Mouse (Mus musculus): ENCODE measurements around the gene Cx3cr1. TPM values are rescaled to one million over a fixed set of nuclear protein-coding genes. Genes with fewer than 3 reads are reported as not detected.

The Cx3cr1 gene
- polyA plus RNA-seq (2017; shearing (Covaris generic)): not detected

DNA sequence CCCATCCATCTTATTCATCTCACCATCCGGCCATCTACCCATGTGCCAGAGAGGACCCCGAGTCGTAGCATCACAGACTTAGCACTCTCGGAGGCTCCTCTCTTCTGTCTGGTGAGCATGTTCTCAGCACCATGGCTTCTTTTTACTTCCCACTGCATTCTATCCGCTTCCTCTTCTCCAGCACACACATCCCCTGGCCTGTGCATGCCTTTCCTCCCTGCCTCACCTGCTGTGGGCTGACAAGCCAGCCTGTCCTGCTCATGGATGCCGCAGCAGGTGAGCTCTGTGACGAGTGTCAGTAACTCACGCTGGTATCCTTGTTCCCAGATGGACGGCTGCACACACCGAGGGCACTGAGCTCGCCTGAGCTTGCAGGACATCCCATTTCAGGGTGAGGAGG is at the start of gene Cx3cr1:
Gene Cx3cr1 (minus strand): TSS at position 101 of the 400 bp plus-strand sequence.

DNA sequence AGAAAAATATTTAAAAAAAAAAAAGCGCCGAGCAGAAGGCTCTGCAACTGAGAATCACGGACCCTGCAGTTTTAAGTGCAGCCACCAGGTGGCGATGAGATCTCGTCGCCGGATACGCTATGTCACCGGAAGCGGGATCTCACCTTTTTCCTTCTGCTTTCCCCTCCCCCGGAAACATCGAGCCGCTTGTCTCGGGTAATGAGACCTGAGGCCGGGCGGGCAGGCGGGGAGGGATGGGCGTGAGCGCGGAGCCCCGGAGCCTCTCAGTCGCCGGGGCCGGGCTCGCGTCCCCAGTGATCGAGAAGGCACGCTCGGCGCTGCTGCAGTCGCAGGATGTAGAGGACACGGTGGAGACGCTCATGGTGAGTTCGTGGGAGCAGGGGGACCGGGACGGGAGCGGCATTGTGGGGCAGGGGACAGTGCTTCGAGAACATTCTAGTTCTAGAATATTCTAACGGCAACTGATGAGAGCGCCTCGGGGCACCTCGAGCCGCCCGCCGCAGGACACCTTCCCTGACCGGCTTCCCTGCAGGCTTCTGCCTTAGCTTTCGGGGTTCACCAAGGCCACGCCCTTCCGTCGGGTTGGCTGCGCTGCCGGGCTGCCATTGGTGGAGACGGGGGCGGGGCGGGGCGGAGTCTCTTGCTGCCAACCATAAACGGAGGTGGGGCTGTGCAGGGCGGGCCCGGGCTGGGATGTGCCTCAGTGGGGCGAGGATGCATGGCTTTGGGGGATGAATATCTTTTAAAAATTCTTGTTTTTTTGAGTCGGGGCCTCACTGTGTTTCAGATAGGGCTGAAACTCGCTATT is 40.7 kb upstream of the Cx3cr1 start, which contains the start of gene Slc25a38:
Gene Slc25a38 (plus strand): TSS at position 164 of the 808 bp plus-strand sequence.

GRCm38 (mm10) chr9:120091696-120092238 is 22.1 kb upstream of the Cx3cr1 start, which contains the start of gene Ccr8:
TSS of gene Ccr8 (plus strand) at chr9:120092114.

GRCm38 (mm10) chr9:120023086-120023811 is 46.4 kb downstream of the Cx3cr1 start, which contains the start of gene Xirp1:
TSS of gene Xirp1 (minus strand) at chr9:120023598.

DNA sequence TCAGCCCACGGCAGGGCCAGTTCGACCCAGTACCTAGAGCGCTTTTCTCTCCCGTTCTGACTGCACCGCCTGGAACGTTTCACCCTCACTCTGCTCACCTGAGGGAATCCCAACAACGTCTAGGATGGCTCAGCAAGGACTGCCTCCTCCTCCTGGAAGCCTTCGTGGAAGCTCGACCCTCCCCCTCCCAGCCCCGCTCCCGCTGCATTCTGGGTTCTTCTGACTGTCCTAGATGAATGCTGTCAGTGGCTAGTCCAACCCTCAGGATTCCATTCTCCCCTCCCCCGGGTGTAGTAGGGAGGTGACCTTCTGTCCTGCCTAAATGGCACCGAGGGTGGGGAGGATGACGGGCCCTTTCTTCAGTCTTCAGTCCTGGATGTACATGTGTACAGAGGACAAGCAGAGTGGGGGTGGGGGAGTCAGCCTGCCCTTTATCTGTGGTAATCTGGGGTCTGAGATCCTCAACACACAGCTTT is 85.1 kb downstream of the Cx3cr1 start, which contains the start of gene Csrnp1:
Gene Csrnp1 (minus strand): TSS at position 123 of the 476 bp plus-strand sequence.

DNA sequence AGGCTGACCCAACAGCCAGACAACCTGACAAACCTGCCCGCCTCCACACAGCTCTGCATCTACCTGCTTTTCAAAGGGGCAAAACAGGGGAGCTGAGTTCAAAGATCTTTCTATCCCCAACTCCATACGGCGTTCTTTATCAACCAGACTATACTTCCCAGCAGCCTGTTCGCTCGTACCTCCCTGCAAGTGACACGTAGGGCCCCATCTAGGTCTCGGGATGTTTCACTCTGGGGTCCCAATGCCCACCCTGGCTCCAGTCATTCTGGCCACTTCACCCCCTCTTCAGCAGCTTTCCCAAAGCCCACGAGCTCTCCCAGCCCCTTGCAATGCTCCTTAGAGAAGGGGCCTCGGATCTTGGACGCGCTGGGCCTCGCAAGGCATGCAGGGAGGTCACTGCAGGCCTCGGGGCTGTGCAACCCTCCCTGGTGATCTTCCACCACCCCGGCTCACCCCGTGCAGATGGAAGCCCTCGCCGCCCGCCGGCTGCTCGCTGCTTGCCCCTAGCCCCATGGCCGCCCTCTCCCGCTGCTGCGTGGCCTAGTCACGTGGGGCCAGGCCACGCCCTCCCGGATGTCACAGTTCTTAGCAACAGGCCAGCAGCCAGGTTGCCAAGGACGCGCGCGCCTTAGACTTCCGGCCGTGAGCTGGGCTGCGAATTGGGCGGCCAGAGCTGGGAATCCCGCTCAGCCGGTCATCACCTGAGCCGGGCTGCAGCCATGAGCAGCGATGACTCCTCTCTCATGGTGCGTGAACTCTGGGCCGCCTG is 132.5 kb downstream of the Cx3cr1 start, which contains the start of the genes Gorasp1 and Ttc21a:
Gene Gorasp1 (minus strand): TSS at position 561 of the 769 bp plus-strand sequence.
Gene Ttc21a (plus strand): TSS at position 602 of the 769 bp plus-strand sequence.

DNA sequence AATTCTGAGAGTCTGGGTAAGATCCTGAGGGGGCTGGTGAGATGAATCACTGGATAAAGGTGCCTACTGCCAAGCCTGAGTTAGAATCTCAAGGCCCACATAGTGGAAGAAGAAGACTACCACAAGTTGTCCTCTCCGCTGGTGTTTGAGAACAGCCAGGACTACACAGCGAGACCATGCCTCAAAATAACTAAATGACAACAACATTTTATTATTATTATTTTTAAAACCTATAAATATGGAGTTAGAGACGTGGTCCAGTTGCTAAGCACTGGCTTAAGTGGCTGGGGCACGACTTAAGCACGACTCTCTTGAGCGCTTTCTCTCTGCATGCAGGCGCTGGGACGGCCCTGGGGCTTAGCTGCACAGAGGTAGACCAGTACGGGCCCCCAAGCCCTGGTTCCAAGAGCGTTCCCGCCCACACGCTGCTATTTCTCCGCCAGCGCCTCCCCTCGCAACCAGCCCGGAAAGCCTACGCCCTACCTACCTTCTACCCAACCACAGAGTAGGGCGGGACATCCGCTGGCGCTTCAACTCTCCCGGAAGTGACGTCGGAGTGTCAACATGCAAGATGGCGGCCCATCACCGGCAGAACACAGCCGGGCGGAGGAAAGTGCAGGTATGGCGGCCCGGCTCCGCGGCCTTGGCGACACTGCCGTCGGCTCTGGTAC is 175.2 kb downstream of the Cx3cr1 start, which contains the start of gene Wdr48:
Gene Wdr48 (plus strand): TSS at position 540 of the 671 bp plus-strand sequence.

Other genes starting within 250 kb of the Cx3cr1 start
- gene Scn11a, start 244.4 kb downstream of the Cx3cr1 start, polyA plus RNA-seq (2017; shearing (Covaris generic)): 0.11 TPM
- 78.2 TPM for gene Wdr48, start 175.0 kb downstream of the Cx3cr1 start, polyA plus RNA-seq (2017; shearing (Covaris generic))
- 5.6 TPM for gene Gorasp1, start 132.3 kb downstream of the Cx3cr1 start, polyA plus RNA-seq (2017; shearing (Covaris generic))
- not detected for gene Ttc21a, start 132.3 kb downstream of the Cx3cr1 start, polyA plus RNA-seq (2017; shearing (Covaris generic))
- 168 TPM for gene Csrnp1, start 85.2 kb downstream of the Cx3cr1 start, polyA plus RNA-seq (2017; shearing (Covaris generic))
- gene Xirp1, start 46.3 kb downstream of the Cx3cr1 start, polyA plus RNA-seq (2017; shearing (Covaris generic)): not detected
- gene Ccr8, start 22.2 kb upstream of the Cx3cr1 start, polyA plus RNA-seq (2017; shearing (Covaris generic)): 15.3 TPM
- 83.0 TPM for gene Slc25a38, start 40.5 kb upstream of the Cx3cr1 start, polyA plus RNA-seq (2017; shearing (Covaris generic))
- gene Rpsa, start 57.8 kb upstream of the Cx3cr1 start, polyA plus RNA-seq (2017; shearing (Covaris generic)): 2,035 TPM
- gene Mobp, start 79.8 kb upstream of the Cx3cr1 start, polyA plus RNA-seq (2017; shearing (Covaris generic)): 0.17 TPM
- not detected for gene Myrip, start 231.6 kb upstream of the Cx3cr1 start, polyA plus RNA-seq (2017; shearing (Covaris generic))